Mouse (Mus musculus) heart, postnatal 4 days (tissue): ENCODE measurements at regions not wholly inside any gene's neighbourhood (a gene's known extent, or its start where the extent isn't known, plus 50 kb on each side); places are given as distances from the start of the nearest gene placed in this dataset.

ENCODE experiments used
- DNase-seq: peaks from one replicate; pipeline ENCODE4 v3.0.0; 2021

DNA sequence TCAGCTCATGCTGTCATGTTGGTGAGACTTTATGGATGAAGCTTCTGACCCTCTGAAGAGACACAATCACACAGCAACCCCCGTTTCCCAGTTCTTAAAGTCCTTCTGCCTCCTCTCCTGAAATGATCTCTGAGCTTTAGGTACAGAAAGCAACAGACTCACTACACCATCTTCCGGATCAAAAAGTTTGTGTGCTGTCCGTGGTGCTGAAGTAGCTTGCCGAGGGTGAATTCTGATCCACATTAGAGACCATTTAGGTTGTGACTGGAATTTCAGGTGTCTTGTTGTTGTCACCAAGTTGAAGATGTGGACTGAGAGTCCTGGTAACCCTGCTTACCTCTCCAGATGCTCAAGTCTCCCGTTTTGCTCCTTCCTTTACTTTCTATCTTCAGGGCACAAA lies 375.2 kb downstream of the Shisa9 start:
- DNase-seq: peak; percentile 56

DNA sequence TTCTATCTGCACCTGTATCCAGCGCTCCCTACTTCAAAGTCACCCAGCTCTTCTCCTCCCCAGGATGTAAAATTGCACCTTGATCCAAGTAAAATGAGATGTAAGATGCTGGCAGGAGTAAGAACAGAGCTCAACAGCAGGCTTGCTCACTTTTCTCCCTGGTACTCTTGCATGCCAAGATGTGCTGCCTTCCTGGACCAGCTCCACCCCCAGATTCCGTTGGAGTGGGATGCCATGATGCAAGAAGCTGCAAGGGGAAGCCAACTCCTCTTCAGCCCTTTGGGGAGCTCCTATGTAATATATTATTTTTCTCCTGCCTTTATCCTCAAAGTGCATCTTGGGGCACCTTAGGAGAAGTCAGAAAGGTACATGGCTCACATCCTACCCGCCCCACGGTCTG lies 405.6 kb downstream of the Shisa9 start:
- DNase-seq: no peak

DNA sequence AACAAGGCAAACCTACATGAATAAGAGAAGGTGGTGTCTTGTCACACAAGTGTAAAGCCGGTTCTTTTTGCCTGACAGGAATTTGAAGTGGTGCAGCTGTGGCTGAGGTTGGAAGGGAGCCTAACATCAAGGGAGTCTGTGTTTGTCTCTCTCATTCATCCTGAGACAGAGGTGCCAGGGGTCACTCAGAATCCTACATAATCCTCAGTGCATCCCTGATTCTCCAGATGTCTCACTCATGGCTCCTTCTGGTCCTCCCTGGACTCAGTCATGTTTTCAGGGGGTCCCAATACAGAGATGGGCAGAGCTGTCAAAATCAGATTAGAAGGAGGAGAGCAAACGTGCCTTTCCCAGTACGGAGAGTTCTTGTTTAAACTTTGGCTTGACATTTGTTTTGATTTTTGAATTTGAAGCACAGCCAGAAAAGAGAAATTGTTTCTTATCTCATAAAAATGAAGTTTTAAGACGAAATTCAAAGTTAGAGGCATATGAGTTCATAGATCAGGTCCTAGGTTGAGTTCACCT lies 451.8 kb downstream of the Shisa9 start:
- no peak for DNase-seq

DNA sequence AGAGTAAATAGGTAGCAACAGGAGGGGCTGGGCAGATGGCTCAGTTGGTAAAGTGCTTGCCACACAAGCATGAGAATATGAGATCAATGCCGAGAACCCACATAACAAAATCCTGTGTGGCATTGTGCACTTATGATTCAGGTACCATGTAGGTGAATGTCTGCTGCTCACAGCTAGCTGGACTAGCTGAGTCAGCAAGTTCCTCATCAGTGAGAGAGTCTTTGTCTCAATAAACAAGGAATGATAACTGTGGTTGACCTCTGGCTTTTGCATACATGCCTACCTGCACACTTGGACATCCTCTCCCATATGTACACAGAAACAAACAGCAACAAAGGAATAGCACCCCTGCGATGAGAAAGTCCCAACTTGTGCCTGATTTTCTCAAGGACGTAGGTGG lies 454.7 kb downstream of the Shisa9 start:
- no peak for DNase-seq

DNA sequence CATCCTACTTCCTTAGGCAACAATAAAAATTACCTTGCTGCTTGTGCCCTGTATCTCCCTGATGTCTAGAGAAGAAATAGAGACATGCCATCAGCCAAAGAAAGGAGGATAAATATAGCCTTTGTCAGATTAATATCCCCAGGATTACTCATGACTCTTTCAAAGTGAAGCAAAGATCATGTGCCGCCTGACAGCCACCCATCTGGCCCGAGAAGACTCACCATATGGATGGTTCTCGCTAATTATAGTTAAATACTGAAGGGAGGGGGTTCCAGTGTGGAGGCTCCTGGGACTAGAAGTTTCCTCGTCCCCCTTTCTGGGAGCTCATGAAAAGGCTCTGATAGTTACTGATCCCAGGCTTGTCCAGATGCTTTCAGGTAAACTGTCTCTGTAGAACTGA lies 470.9 kb downstream of the Shisa9 start:
- DNase-seq: no peak
